Mouse (Mus musculus): ENCODE results near the gene Kat7. TPM values are rescaled to one million over a fixed set of nuclear protein-coding genes. Genes with fewer than 3 reads are reported as not detected.

Kat7 gene
- 39.0 and 45.9 TPM in 2 replicates for polyA plus RNA-seq (2021; fragmentation: Nextera tagmentation)
- long read RNA-seq, experiment 1, transcript Kat7-204 (14 exons, 3,470 nt): major isoform, 93 of 235 reads
- long read RNA-seq, experiment 1, transcript Kat7-205 (15 exons, 3,560 nt): minor isoform, 77 of 235 reads
- long read RNA-seq, experiment 1, transcript Kat7-201 (14 exons, 3,324 nt): minor isoform, 5 of 235 reads
- long read RNA-seq, experiment 1, partial matches to known transcripts: 10 of 235 reads
- long read RNA-seq, experiment 1, other reads (novel, unspliced or antisense): 50 of 235 reads
- long read RNA-seq, experiment 2, transcript Kat7-204 (14 exons, 3,470 nt): major isoform, 8 of 34 reads
- long read RNA-seq, experiment 2, transcript Kat7-205 (15 exons, 3,560 nt): major isoform, 8 of 34 reads
- long read RNA-seq, experiment 2, partial matches to known transcripts: 17 of 34 reads
- long read RNA-seq, experiment 2, other reads (novel, unspliced or antisense): 1 of 34 reads

GRCm38 (mm10) chr11:95310007-95310647 is at the start of gene Kat7:
Kat7 (minus strand) TSS chr11:95310246.

DNA sequence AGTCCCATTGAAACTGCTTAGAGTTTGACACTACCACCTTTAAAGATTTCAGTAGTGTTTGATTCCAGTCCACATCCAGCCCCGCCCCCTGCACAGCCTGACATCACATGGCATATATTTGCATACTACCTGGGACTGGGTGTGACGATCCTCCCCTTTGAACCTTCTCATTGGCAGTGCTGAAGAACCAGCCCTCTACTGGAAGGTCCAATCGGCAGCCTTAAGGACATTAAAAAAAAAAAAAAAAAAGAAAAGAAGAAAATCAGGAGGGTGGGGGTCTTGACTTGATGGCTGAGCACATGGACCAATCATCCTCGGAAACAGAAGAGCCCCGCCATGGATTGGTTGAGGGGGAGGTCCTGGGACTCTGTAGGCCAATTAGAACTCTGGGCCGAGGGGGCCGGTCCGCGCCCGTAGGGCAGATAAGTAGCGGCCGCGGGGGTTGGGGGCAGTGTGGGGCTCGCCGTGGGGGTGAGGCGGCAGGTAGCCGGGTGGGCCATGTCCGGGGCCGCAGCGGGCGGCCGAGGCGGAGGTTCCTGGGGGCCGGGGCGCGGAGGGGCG is 26.6 kb upstream of the Kat7 start, which contains the start of gene Fam117a:
TSS of gene Fam117a (plus strand) at position 451 of the 561 bp plus-strand sequence.

DNA sequence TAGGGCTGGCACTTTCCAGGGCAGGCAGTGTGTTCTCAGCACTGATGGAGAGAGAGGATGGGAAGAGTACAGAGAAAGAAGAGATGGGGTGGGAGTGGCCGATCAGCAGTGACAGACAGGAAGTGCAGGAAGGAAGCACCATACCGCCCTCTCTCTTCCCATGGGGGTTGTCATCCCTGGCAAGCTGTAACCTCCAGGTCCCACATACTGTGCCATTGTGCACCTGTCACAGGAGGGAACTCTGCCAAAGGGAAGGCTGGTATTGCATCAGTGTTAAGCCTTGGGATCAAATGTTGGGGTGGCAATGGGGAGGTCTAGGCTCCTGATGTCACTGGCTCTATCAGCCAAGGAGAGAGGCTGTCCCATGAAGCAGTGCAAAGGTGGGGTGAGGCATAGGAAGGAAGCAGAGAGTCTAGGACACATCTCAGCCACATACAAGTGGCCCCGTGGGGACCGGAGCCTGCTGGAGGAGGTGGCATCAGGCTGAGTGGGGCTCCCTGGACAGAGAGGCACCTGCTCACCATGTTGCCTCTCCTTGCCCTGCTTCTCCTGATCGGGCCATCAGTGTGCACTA is 48.8 kb downstream of the Kat7 start, which contains the start of gene Tac4:
TSS of gene Tac4 (plus strand) at position 352 of the 574 bp plus-strand sequence.

Other genes with a start within 250 kb of the Kat7 start
- 1.9 and 2.3 TPM in 2 replicates for gene Itga3, start 233.4 kb downstream of the Kat7 start, polyA plus RNA-seq (2021; fragmentation: Nextera tagmentation)
- not detected in 2 replicates for gene Dlx3, start 190.1 kb downstream of the Kat7 start, polyA plus RNA-seq (2021; fragmentation: Nextera tagmentation)
- gene Dlx4, start 164.0 kb downstream of the Kat7 start, polyA plus RNA-seq (2021; fragmentation: Nextera tagmentation): 0.28 and 0.49 TPM in 2 replicates
- not detected in 2 replicates for gene Tac4, start 48.7 kb downstream of the Kat7 start, polyA plus RNA-seq (2021; fragmentation: Nextera tagmentation)
- 0.49 and 0.78 TPM in 2 replicates for gene Fam117a, start 26.8 kb upstream of the Kat7 start, polyA plus RNA-seq (2021; fragmentation: Nextera tagmentation)
- 82.8 and 84.0 TPM in 2 replicates for gene Slc35b1, start 74.4 kb upstream of the Kat7 start, polyA plus RNA-seq (2021; fragmentation: Nextera tagmentation)
- 115 and 131 TPM in 2 replicates for gene Spop, start 103.8 kb upstream of the Kat7 start, polyA plus RNA-seq (2021; fragmentation: Nextera tagmentation)
- gene Nxph3, start 204.3 kb upstream of the Kat7 start, polyA plus RNA-seq (2021; fragmentation: Nextera tagmentation): 1.6 and 4.2 TPM in 2 replicates

Measured in left cerebral cortex, adult 6 months (tissue).